Mouse (Mus musculus) gastrocnemius, postnatal 10 days (tissue): ENCODE results near the gene Krt24. TPM values are rescaled to one million over a fixed set of nuclear protein-coding genes. Genes with fewer than 3 reads are reported as not detected.
"Not testable (repeated sequence)": the region's sequence is repeated elsewhere in the genome, so short reads cannot be mapped to it uniquely, and the experiment has no call there.

Source experiments
- DNase-seq: peaks from one replicate; pipeline ENCODE4 v3.0.0; 2021; ENCODE audit warnings: mixed read lengths
- total RNA-seq, 2 experiments: library from RNA; stranded (reverse); gene quantifications; 2 replicates each; pipeline ENCODE4 v1.2.3; 2021

Krt24 gene
- total RNA-seq, 2 experiments from 2014 or later: not detected

GRCm38 (mm10) chr11:99252671-99253070, 32.4 kb downstream of the Krt24 start:
- DNase-seq: no peak

- DNase-seq: no peak
Observed at GRCm38 (mm10) chr11:99250666-99251065, 34.4 kb downstream of the Krt24 start.

- DNase-seq: no peak
Observed at GRCm38 (mm10) chr11:99250241-99250640, 34.8 kb downstream of the Krt24 start.

- peak; percentile 24 for DNase-seq
Observed at GRCm38 (mm10) chr11:99249115-99249514, 35.9 kb downstream of the Krt24 start.

GRCm38 (mm10) chr11:99247916-99248315, 37.1 kb downstream of the Krt24 start:
- no peak for DNase-seq

- not testable (repeated sequence) for DNase-seq
Observed at GRCm38 (mm10) chr11:99244519-99244918, 40.5 kb downstream of the Krt24 start.

GRCm38 (mm10) chr11:99243820-99244374, 41.2 kb downstream of the Krt24 start, which contains the start of gene Krt222:
Gene Krt222, minus strand, starts transcription at chr11:99244085.
- no peak for DNase-seq

- DNase-seq: no peak
Observed at GRCm38 (mm10) chr11:99243200-99243819, 41.8 kb downstream of the Krt24 start.

GRCm38 (mm10) chr11:99242056-99242455, 43.0 kb downstream of the Krt24 start:
- DNase-seq: no peak

- DNase-seq: no peak
Observed at GRCm38 (mm10) chr11:99238468-99238867, 46.6 kb downstream of the Krt24 start.

GRCm38 (mm10) chr11:99231049-99231816, 53.8 kb downstream of the Krt24 start:
- DNase-seq: no peak

- DNase-seq: peak; percentile 84
Observed at GRCm38 (mm10) chr11:99230261-99231048, 54.6 kb downstream of the Krt24 start, which contains the start of gene Smarce1. Gene Smarce1, minus strand, starts transcription at chr11:99231017.

Other genes with a start within 250 kb of the Krt24 start
- gene Igfbp4, start 244.0 kb downstream of the Krt24 start, total RNA-seq: 100 to 1,000 TPM; 172 to 198 TPM
- not detected for gene Tns4, start 196.0 kb downstream of the Krt24 start, total RNA-seq
- gene Ccr7, start 130.2 kb downstream of the Krt24 start, total RNA-seq: under 1 TPM; 0.14 to 0.23 TPM
- gene Smarce1, start 54.2 kb downstream of the Krt24 start, total RNA-seq: 10 to 100 TPM; 55.5 to 63.5 TPM
- gene Krt222, start 41.2 kb downstream of the Krt24 start, total RNA-seq: 10 to 100 TPM in 1 of 2 experiments, 1 to 10 TPM in 1; 9.3 to 11.7 TPM
- gene Krt25, start 37.7 kb upstream of the Krt24 start, total RNA-seq: under 1 TPM in 1 of 2 experiments, not detected in 1; 0.14 TPM
- gene Krt26, start 52.7 kb upstream of the Krt24 start, total RNA-seq: not detected
- gene Krt27, start 65.8 kb upstream of the Krt24 start, total RNA-seq: not detected
- gene Krt28, start 89.6 kb upstream of the Krt24 start, total RNA-seq: under 1 TPM in 1 of 2 experiments, not detected in 1; 0.16 TPM
- gene Krt10, start 104.1 kb upstream of the Krt24 start, total RNA-seq: 1 to 10 TPM; 5.6 to 6.6 TPM
- not detected for gene Krt12, start 137.0 kb upstream of the Krt24 start, total RNA-seq
- under 1 TPM in 1 of 2 experiments, not detected in 1; 0.12 TPM for gene Krt20, start 152.9 kb upstream of the Krt24 start, total RNA-seq
- gene Krt23, start 207.9 kb upstream of the Krt24 start, total RNA-seq: under 1 TPM in 1 of 2 experiments, not detected in 1; 0.16 TPM
- gene Krt39, start 236.1 kb upstream of the Krt24 start, total RNA-seq: not detected